Mouse (Mus musculus): ENCODE measurements around the gene Cldn34a. TPM values are rescaled to one million over a fixed set of nuclear protein-coding genes. Genes with fewer than 3 reads are reported as not detected.

The Cldn34a gene
- not detected in 2 replicates for polyA plus RNA-seq (2012; rRNA removed; ENCODE audit: low replicate concordance)

GRCm38 (mm10) chrX:152563034-152563433 lies at the start of gene Cldn34a:
TSS of gene Cldn34a (plus strand) at chrX:152563334.

Other genes with a start within 250 kb of the Cldn34a start
- 0.32 and 0.74 TPM in 2 replicates for gene Kantr, start 235.8 kb upstream of the Cldn34a start, polyA plus RNA-seq (2012; rRNA removed; ENCODE audit: low replicate concordance)
- gene Tspyl2, start 220.9 kb upstream of the Cldn34a start, polyA plus RNA-seq (2012; rRNA removed; ENCODE audit: low replicate concordance): 6.1 and 7.4 TPM in 2 replicates
- 0.44 and 1.1 TPM in 2 replicates for gene Gpr173, start 194.6 kb upstream of the Cldn34a start, polyA plus RNA-seq (2012; rRNA removed; ENCODE audit: low replicate concordance)
- gene Shroom2, start 206.1 kb downstream of the Cldn34a start, polyA plus RNA-seq (2012; rRNA removed; ENCODE audit: low replicate concordance): 2.1 and 5.3 TPM in 2 replicates
- gene Gpr143, start 218.6 kb downstream of the Cldn34a start, polyA plus RNA-seq (2012; rRNA removed; ENCODE audit: low replicate concordance): not detected in 2 replicates

Measured in duodenum, adult 2 months (tissue).